Mouse (Mus musculus): ENCODE measurements around the gene Pusl1. TPM values are rescaled to one million over a fixed set of nuclear protein-coding genes. Genes with fewer than 3 reads are reported as not detected.
A peak's percentile ranks its signal among the peaks of the same experiment; 100 is the strongest.

The Pusl1 gene
- polyA plus RNA-seq, 1 experiment from 2014 or later = 15.3 TPM

- Histone ChIP-seq H3K4me2 (ENCODE audit: low read depth, low read length) (no peak overlapping the region), H3K27ac (ENCODE audit: low read depth) (no peak overlapping the region), H3K9ac (replicated peaks) (no peak overlapping the region), H3K36me3 (replicated peaks; ENCODE audit: insufficient read depth, low read length) (peaks cover 31% of the 10 kb centered on the region), H3K27me3 (ENCODE audit: insufficient read depth, low read length) (no peaks in the 10 kb centered on the region), H3K4me3 (ENCODE audit: low read depth, low read length) (no peak overlapping the region), H3K9me3 (ENCODE audit: low read length) (no peaks in the 10 kb centered on the region), H3K4me1 (ENCODE audit: insufficient read depth) (peaks cover 37% of the 10 kb centered on the region)
- ATAC-seq (no peak), DNase-seq (no peak)
- TF ChIP-seq CTCF (IDR thresholded peaks at IDR 0.05; ENCODE audit: low read depth) (no peak), EP300 (IDR thresholded peaks at IDR 0.05; ENCODE audit: low read depth) (no peak)
- 80% methylated on average over 4 of the region's 4 CpGs for WGBS (ENCODE audit: insufficient replicate concordance)
These were observed 4.2 kb upstream of the Pusl1 start for GRCm38 (mm10) chr4:155895826-155896225.

- ATAC-seq = no peak
- H3K27ac ChIP-seq (ENCODE audit: low read depth) = no peak overlapping the region
- no peak for DNase-seq
- 58% methylated on average over 6 of the region's 6 CpGs for WGBS (ENCODE audit: insufficient replicate concordance)
- no peaks in the 10 kb centered on the region for H3K27me3 ChIP-seq (ENCODE audit: insufficient read depth, low read length)
- no peak overlapping the region for H3K4me3 ChIP-seq (ENCODE audit: low read depth, low read length)
- H3K9ac ChIP-seq (replicated peaks) = no peak overlapping the region
- H3K4me2 ChIP-seq (ENCODE audit: low read depth, low read length) = peak overlapping the region; percentile 99
- peaks cover 29% of the 10 kb centered on the region for H3K36me3 ChIP-seq (replicated peaks; ENCODE audit: insufficient read depth, low read length)
- peaks cover 43% of the 10 kb centered on the region for H3K4me1 ChIP-seq (ENCODE audit: insufficient read depth)
- H3K9me3 ChIP-seq (ENCODE audit: low read length) = no peaks in the 10 kb centered on the region
- no peak for TF ChIP-seq EP300 (IDR thresholded peaks at IDR 0.05; ENCODE audit: low read depth)
- no peak for TF ChIP-seq CTCF (IDR thresholded peaks at IDR 0.05; ENCODE audit: low read depth)
These were observed 3.6 kb upstream of the Pusl1 start for GRCm38 (mm10) chr4:155895216-155895615.

GRCm38 (mm10) chr4:155894311-155894881 lies 2.8 kb upstream of the Pusl1 start:
- no peak for TF ChIP-seq EP300 (IDR thresholded peaks at IDR 0.05; ENCODE audit: low read depth)
- TF ChIP-seq CTCF (IDR thresholded peaks at IDR 0.05; ENCODE audit: low read depth) = no peak
- H3K36me3 ChIP-seq (replicated peaks; ENCODE audit: insufficient read depth, low read length) = peaks cover 21% of the 10 kb centered on the region
- H3K9me3 ChIP-seq (ENCODE audit: low read length) = no peaks in the 10 kb centered on the region
- WGBS (ENCODE audit: insufficient replicate concordance) = 24% methylated on average over 8 of the region's 8 CpGs
- peak overlapping the region; percentile 30 for H3K4me3 ChIP-seq (ENCODE audit: low read depth, low read length)
- H3K27me3 ChIP-seq (ENCODE audit: insufficient read depth, low read length) = no peaks in the 10 kb centered on the region
- H3K9ac ChIP-seq (replicated peaks) = peak overlapping the region; percentile 31; the same call in 1 of the 2 replicates
- H3K27ac ChIP-seq (ENCODE audit: low read depth) = peak overlapping the region; percentile 23
- peak; percentile 66 for DNase-seq
- H3K4me1 ChIP-seq (ENCODE audit: insufficient read depth) = peaks cover 44% of the 10 kb centered on the region
- peak overlapping the region; percentile 99 for H3K4me2 ChIP-seq (ENCODE audit: low read depth, low read length)
- no peak for ATAC-seq

GRCm38 (mm10) chr4:155893212-155893690 lies 1.7 kb upstream of the Pusl1 start:
- ATAC-seq (no peak), DNase-seq (no peak)
- peaks cover 23% of the 10 kb centered on the region for H3K36me3 ChIP-seq (replicated peaks; ENCODE audit: insufficient read depth, low read length)
- no peaks in the 10 kb centered on the region for H3K9me3 ChIP-seq (ENCODE audit: low read length)
- H3K27ac ChIP-seq (ENCODE audit: low read depth) = no peak overlapping the region
- peak overlapping the region; percentile 95 for H3K4me3 ChIP-seq (ENCODE audit: low read depth, low read length)
- peak overlapping the region; percentile 99 for H3K4me2 ChIP-seq (ENCODE audit: low read depth, low read length)
- peaks cover 44% of the 10 kb centered on the region for H3K4me1 ChIP-seq (ENCODE audit: insufficient read depth)
- H3K9ac ChIP-seq (replicated peaks) = no peak overlapping the region; the same call in 1 of the 2 replicates
- no peak for TF ChIP-seq EP300 (IDR thresholded peaks at IDR 0.05; ENCODE audit: low read depth)
- no peak for TF ChIP-seq CTCF (IDR thresholded peaks at IDR 0.05; ENCODE audit: low read depth)
- 69% methylated on average over 8 of the region's 8 CpGs for WGBS (ENCODE audit: insufficient replicate concordance)
- no peaks in the 10 kb centered on the region for H3K27me3 ChIP-seq (ENCODE audit: insufficient read depth, low read length)

- H3K4me1 ChIP-seq (ENCODE audit: insufficient read depth) = peaks cover 44% of the 10 kb centered on the region
- 5% methylated on average over 36 of the region's 37 CpGs for WGBS (ENCODE audit: insufficient replicate concordance)
These were observed 1.0 kb upstream of the Pusl1 start for GRCm38 (mm10) chr4:155892438-155893211.

GRCm38 (mm10) chr4:155892017-155892416 lies 436 bp upstream of the Pusl1 start:
- H3K36me3 ChIP-seq (replicated peaks; ENCODE audit: insufficient read depth, low read length) = peaks cover 34% of the 10 kb centered on the region
- H3K4me2 ChIP-seq (ENCODE audit: low read depth, low read length) = peak overlapping the region; percentile 99
- no peaks in the 10 kb centered on the region for H3K27me3 ChIP-seq (ENCODE audit: insufficient read depth, low read length)
- ATAC-seq (peak; percentile 92), DNase-seq (peak; percentile 91)
- TF ChIP-seq CTCF (IDR thresholded peaks at IDR 0.05; ENCODE audit: low read depth) (peak; percentile 44), EP300 (IDR thresholded peaks at IDR 0.05; ENCODE audit: low read depth) (no peak)
- H3K4me3 ChIP-seq (ENCODE audit: low read depth, low read length) = peak overlapping the region; percentile 95
- no peaks in the 10 kb centered on the region for H3K9me3 ChIP-seq (ENCODE audit: low read length)
- peak overlapping the region; percentile 100 for H3K27ac ChIP-seq (ENCODE audit: low read depth)
- peak overlapping the region; percentile 98 for H3K9ac ChIP-seq (replicated peaks)
- peaks cover 44% of the 10 kb centered on the region for H3K4me1 ChIP-seq (ENCODE audit: insufficient read depth)
- WGBS (ENCODE audit: insufficient replicate concordance) = 0% methylated on average over 40 of the region's 56 CpGs

More at GRCm38 (mm10) chr4:155892438-155893211, 1.0 kb upstream of the Pusl1 start:
- H3K4me2 ChIP-seq (ENCODE audit: low read depth, low read length) = peak overlapping the region; percentile 99
- peak overlapping the region; percentile 98 for H3K9ac ChIP-seq (replicated peaks)
- DNase-seq (peak; percentile 54), ATAC-seq (peak; percentile 22)
- H3K27me3 ChIP-seq (ENCODE audit: insufficient read depth, low read length) = no peaks in the 10 kb centered on the region
- peak overlapping the region; percentile 95 for H3K4me3 ChIP-seq (ENCODE audit: low read depth, low read length)
- H3K36me3 ChIP-seq (replicated peaks; ENCODE audit: insufficient read depth, low read length) = peaks cover 29% of the 10 kb centered on the region
- H3K9me3 ChIP-seq (ENCODE audit: low read length) = no peaks in the 10 kb centered on the region
- TF ChIP-seq CTCF (IDR thresholded peaks at IDR 0.05; ENCODE audit: low read depth) (no peak), EP300 (IDR thresholded peaks at IDR 0.05; ENCODE audit: low read depth) (no peak)
- peak overlapping the region; percentile 100 for H3K27ac ChIP-seq (ENCODE audit: low read depth)

All from liver, postnatal 0 days (tissue).